In genomic region chr16:77760479-77760878, GRCm38 (mm10) we compare ENCODE assay signal across 11 mouse cellular contexts.
DNase-seq lines count a peak whose midpoint lies in the region; ATAC-seq and TF ChIP-seq lines count a peak whose summit lies in the region.
"Had no signal": no experiment of that assay in that cellular context is flagged by ENCODE, and none has a peak within 500 bp of the region (broad histone marks: within the 10 kb centered on the region; RNA-seq: fewer than 3 reads in every experiment).

No protein-coding gene starts in this region.

- peaks cover 11% of the 10 kb centered on the region for H3K4me1 ChIP-seq in hindbrain, embryonic 12.5 days
- H3K4me1 ChIP-seq in midbrain, postnatal 0 days (ENCODE audit: insufficient read depth, low read length), result 0 out of 2 replicates have a peak, but pooled peaks cover 3% of the 10 kb centered on the region
- H3K4me1 ChIP-seq: heart, embryonic 15.5 days had no signal

- 69% methylated on average over 4 of the region's 4 CpGs for whole genome bisulfite sequencing in hindbrain, embryonic 12.5 days
- WGBS in midbrain, postnatal 0 days, result 74% methylated on average over 4 of the region's 4 CpGs

- 0 out of 2 replicates have a peak overlapping the region, but pooled peaks have one; percentile 11 for H3K4me2 ChIP-seq in hindbrain, embryonic 12.5 days (replicated peaks)
- H3K4me2 ChIP-seq in midbrain, postnatal 0 days (ENCODE audit: low read depth, low read length, poor library complexity, severe bottlenecking), result no peak overlapping the region
- H3K4me2 ChIP-seq: heart, embryonic 15.5 days had no signal

- TF ChIP-seq CTCF in layer of hippocampus, adult 2 months (conservative IDR thresholded peaks at IDR 0.05), result no peak
- no peak for TF ChIP-seq CTCF in midbrain, postnatal 0 days (IDR thresholded peaks at IDR 0.05)

- peak overlapping the region; percentile 93 for H3K27ac ChIP-seq in layer of hippocampus, adult 2 months
- H3K27ac ChIP-seq in hindbrain, embryonic 12.5 days, result peak overlapping the region; percentile 89
- H3K27ac ChIP-seq in midbrain, postnatal 0 days (ENCODE audit: low read depth, low read length), result peak overlapping the region; percentile 55
- H3K27ac ChIP-seq: gastrocnemius, adult 2 months; heart, embryonic 15.5 days; liver, embryonic 14.5 days had no signal

- H3K9me3 ChIP-seq in hindbrain, embryonic 12.5 days (replicated peaks), result no peaks in the 10 kb centered on the region
- no peaks in the 10 kb centered on the region for H3K9me3 ChIP-seq in midbrain, postnatal 0 days (ENCODE audit: low read length)
- H3K9me3 ChIP-seq: heart, embryonic 15.5 days had no signal

- peak; percentile 65; the same call in 1 of the 2 replicates for ATAC-seq in hindbrain, embryonic 12.5 days (ENCODE audit: low FRiP score)
- ATAC-seq in midbrain, postnatal 0 days (ENCODE audit: low FRiP score), result 0 out of 2 replicates have a peak, but pooled peaks have one; percentile 20

- H3K4me3 ChIP-seq in layer of hippocampus, adult 2 months, result no peak overlapping the region
- H3K4me3 ChIP-seq in hindbrain, embryonic 12.5 days, result no peak overlapping the region
- H3K4me3 ChIP-seq in midbrain, postnatal 0 days (ENCODE audit: low read depth, low read length), result no peak overlapping the region
- H3K4me3 ChIP-seq: gastrocnemius, adult 2 months; heart, embryonic 15.5 days had no signal

- H3K27me3 ChIP-seq in hindbrain, embryonic 12.5 days, result no peaks in the 10 kb centered on the region
- no peaks in the 10 kb centered on the region for H3K27me3 ChIP-seq in midbrain, postnatal 0 days (ENCODE audit: insufficient read depth, low read length)
- H3K27me3 ChIP-seq: heart, embryonic 15.5 days had no signal

- H3K9ac ChIP-seq in hindbrain, embryonic 12.5 days, result no peak overlapping the region
- no peak overlapping the region for H3K9ac ChIP-seq in midbrain, postnatal 0 days (replicated peaks; ENCODE audit: low read length, poor library complexity, severe bottlenecking)
- H3K9ac ChIP-seq: heart, embryonic 15.5 days; liver, embryonic 14.5 days had no signal

- DNase-seq in layer of hippocampus, adult 2 months (ENCODE audit: low spot score in 2 of 2), result no peak
- DNase-seq in layer of hippocampus, adult 9-11 months, result no peak
- peak; percentile 13 for DNase-seq in cerebellum, adult 9-10 months
- DNase-seq in midbrain, postnatal 0 days (ENCODE audit: low spot score), result peak; percentile 21
- DNase-seq in gastrocnemius, postnatal 10 days, result no peak
- no peak for DNase-seq in spleen, postnatal 36 days (ENCODE audit: low spot score in 2 of 2)
- no peak for DNase-seq in embryo, embryonic 9.5 days (ENCODE audit: extremely low spot score)

- H3K36me3 ChIP-seq in hindbrain, embryonic 12.5 days, result no peaks in the 10 kb centered on the region
- H3K36me3 ChIP-seq in midbrain, postnatal 0 days (ENCODE audit: insufficient read depth, low read length), result no peaks in the 10 kb centered on the region
- H3K36me3 ChIP-seq: heart, embryonic 15.5 days had no signal

Comparison
In these comparisons a context has a peak if more than half of its experiments do, and no peak if none do; other contexts are left out.
1. DNase-seq: peak in cerebellum, adult 9-10 months (single experiment) and midbrain, postnatal 0 days (single experiment); none in layer of hippocampus, adult 2 months (0 of 2), layer of hippocampus, adult 9-11 months (single experiment), gastrocnemius, postnatal 10 days (single experiment), spleen, postnatal 36 days (0 of 2) and embryo, embryonic 9.5 days (single experiment).
2. Peak in every context shown above with its lines, with median percentiles within 50 percentile points of each other: H3K27ac ChIP-seq.